Mouse (Mus musculus): ENCODE measurements at regions not wholly inside any gene's neighbourhood (a gene's known extent, or its start where the extent isn't known, plus 50 kb on each side); places are given as distances from the start of the nearest gene placed in this dataset.
A peak's percentile ranks its signal among the peaks of the same experiment; 100 is the strongest.

DNA sequence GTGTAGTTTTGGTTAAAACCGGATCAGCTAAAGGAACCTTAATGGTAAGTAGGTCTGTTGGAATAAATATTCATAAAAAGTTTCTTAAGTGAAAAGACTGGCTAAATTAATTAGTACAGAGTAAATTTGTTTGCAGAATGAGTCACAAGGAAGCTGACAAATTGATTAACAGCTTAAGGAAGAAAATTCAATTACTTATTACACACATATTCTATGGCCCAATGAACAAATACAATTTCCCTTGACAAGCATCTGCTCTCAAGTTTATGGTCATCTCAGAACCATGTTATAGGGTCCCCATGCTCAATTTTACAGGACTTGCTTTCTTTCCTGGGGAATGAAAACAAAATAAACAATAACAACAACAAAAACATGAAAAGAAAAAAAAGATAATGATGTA lies 231.4 kb upstream of the Frg1 start:
- DNase-seq (ENCODE audit: extremely low spot score, low spot score), result no peak
- Histone ChIP-seq H3K9me3 (no peaks in the 10 kb centered on the region), H3K27ac (no peak overlapping the region), H3K4me3 (no peak overlapping the region), H3K27me3 (ENCODE audit: poor library complexity, severe bottlenecking) (no peaks in the 10 kb centered on the region), H3K4me1 (no peaks in the 10 kb centered on the region), H3K36me3 (replicated peaks) (no peaks in the 10 kb centered on the region)
- 87% methylated on average over 1 of the region's 1 CpGs for WGBS

DNA sequence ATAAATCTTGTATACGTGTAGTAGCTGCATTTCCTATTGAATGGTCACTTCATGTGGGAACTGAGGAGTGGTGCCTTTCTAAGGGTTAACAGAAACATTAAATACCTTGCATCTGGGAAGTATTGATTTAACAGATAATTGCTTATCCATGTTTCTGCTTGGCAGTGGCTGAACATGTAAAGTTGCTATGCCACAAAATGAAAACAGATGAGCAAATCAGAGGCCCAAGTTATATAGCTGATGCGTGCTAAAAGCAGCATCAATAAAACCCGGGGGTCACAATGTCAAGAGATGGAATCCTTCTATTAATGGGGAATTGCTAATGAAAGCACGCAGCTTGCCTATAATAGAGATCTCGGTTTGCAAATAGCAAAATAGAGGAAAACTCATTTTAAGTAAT lies 227.8 kb upstream of the Frg1 start:
- Histone ChIP-seq H3K4me1 (no peaks in the 10 kb centered on the region), H3K4me3 (no peak overlapping the region), H3K27ac (no peak overlapping the region), H3K9me3 (no peaks in the 10 kb centered on the region), H3K27me3 (ENCODE audit: poor library complexity, severe bottlenecking) (no peaks in the 10 kb centered on the region), H3K36me3 (replicated peaks) (no peaks in the 10 kb centered on the region)
- no peak for DNase-seq (ENCODE audit: extremely low spot score, low spot score)
- 81% methylated on average over 5 of the region's 5 CpGs for WGBS

DNA sequence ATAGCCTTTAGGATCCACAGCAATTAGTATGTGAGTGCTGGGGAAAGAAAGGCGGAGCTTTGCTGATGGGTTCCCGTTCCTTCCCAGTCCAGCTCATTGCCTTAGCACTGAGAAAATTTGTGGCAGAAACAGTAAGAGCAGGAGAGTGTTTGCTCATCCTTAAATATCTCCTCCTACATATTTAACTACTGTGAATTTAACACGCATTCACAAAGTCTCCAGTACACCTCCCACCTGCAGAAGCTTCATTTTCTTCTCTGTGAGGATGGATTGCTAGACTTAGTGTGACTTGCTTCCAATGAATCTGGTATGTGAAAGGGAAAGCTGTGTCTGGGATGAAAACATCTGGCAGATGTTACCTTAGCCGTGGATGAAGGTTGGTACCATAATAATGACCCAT lies 207.0 kb upstream of the Frg1 start:
- Histone ChIP-seq H3K36me3 (replicated peaks) (no peaks in the 10 kb centered on the region), H3K9me3 (no peaks in the 10 kb centered on the region), H3K27me3 (ENCODE audit: poor library complexity, severe bottlenecking) (no peaks in the 10 kb centered on the region), H3K4me3 (no peak overlapping the region), H3K4me1 (no peaks in the 10 kb centered on the region), H3K27ac (no peak overlapping the region)
- no peak for DNase-seq (ENCODE audit: extremely low spot score, low spot score)
- 91% methylated on average over 4 of the region's 4 CpGs for WGBS

DNA sequence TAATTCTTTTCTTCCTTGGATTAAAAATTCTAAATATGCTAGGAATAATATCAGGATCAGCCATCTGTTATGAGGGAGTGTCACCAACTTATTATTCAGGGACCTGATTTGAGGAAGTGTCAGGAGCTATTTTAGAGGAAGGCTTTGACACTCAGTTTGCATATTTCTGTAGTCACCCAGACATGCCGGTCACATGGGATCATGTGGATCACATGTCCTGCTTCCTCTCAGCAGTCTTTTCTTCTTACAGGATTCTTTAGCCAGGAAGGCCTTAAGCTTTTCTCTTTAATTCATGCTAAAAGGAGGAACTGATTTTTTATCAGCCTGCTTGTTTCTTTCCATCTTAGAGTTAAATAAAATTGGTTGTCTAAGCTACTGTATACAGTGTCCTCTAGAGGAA lies 183.4 kb upstream of the Frg1 start:
- H3K36me3 ChIP-seq (replicated peaks), result no peaks in the 10 kb centered on the region
- 92% methylated on average over 1 of the region's 1 CpGs for WGBS
- no peak overlapping the region for H3K4me3 ChIP-seq
- H3K27ac ChIP-seq, result no peak overlapping the region
- no peaks in the 10 kb centered on the region for H3K27me3 ChIP-seq (ENCODE audit: poor library complexity, severe bottlenecking)
- DNase-seq (ENCODE audit: extremely low spot score, low spot score), result no peak
- H3K9me3 ChIP-seq, result no peaks in the 10 kb centered on the region
- no peaks in the 10 kb centered on the region for H3K4me1 ChIP-seq

DNA sequence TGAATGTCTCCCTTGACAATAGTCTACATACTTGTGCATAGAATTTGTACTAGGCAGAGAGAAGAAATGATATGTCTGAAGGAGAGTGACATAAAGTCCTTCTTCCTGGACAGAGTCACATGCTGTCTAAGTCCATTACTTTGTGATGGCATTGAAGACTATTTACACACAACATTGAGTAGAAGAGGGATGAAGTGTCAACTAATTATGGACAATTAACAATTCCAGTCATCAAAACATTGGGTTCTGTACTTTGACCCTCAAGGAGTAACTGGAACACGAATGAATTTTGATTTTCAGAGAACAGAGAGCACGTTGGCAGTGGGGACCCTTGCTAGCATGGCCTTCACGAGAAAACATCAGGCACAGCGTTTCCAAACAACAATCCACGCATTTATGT lies 177.6 kb upstream of the Frg1 start:
- no peak overlapping the region for H3K27ac ChIP-seq
- WGBS, result 90% methylated on average over 5 of the region's 5 CpGs
- no peak overlapping the region for H3K4me3 ChIP-seq
- H3K27me3 ChIP-seq (ENCODE audit: poor library complexity, severe bottlenecking), result no peaks in the 10 kb centered on the region
- H3K4me1 ChIP-seq, result peaks cover 5% of the 10 kb centered on the region; the same call in 1 of the 2 replicates
- H3K36me3 ChIP-seq (replicated peaks), result no peaks in the 10 kb centered on the region
- H3K9me3 ChIP-seq, result no peaks in the 10 kb centered on the region
- no peak for DNase-seq (ENCODE audit: extremely low spot score, low spot score)

DNA sequence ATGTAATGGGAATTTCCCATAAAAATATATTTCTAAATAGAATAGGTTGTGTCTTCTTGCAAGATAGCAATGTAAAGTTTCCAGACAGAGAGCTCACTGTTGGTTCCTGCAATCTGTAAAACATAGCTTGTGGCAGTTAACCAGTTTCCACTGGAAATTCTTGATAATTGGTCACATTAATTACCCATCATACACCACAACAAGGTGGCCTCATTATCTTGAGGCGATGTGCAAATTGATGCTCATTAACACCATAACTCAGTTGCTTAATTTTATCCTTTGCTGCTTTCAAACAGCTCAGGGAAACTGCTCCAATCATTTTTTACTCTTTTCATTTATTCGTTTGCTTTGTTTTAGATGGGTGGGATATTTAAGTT lies 176.8 kb upstream of the Frg1 start:
- H3K27ac ChIP-seq, result no peak overlapping the region
- H3K9me3 ChIP-seq, result no peaks in the 10 kb centered on the region
- H3K27me3 ChIP-seq (ENCODE audit: poor library complexity, severe bottlenecking), result no peaks in the 10 kb centered on the region
- no peak for DNase-seq (ENCODE audit: extremely low spot score, low spot score)
- WGBS, result 74% methylated on average over 2 of the region's 2 CpGs
- no peak overlapping the region for H3K4me3 ChIP-seq
- H3K4me1 ChIP-seq, result peaks cover 5% of the 10 kb centered on the region; the same call in 1 of the 2 replicates
- no peaks in the 10 kb centered on the region for H3K36me3 ChIP-seq (replicated peaks)

DNA sequence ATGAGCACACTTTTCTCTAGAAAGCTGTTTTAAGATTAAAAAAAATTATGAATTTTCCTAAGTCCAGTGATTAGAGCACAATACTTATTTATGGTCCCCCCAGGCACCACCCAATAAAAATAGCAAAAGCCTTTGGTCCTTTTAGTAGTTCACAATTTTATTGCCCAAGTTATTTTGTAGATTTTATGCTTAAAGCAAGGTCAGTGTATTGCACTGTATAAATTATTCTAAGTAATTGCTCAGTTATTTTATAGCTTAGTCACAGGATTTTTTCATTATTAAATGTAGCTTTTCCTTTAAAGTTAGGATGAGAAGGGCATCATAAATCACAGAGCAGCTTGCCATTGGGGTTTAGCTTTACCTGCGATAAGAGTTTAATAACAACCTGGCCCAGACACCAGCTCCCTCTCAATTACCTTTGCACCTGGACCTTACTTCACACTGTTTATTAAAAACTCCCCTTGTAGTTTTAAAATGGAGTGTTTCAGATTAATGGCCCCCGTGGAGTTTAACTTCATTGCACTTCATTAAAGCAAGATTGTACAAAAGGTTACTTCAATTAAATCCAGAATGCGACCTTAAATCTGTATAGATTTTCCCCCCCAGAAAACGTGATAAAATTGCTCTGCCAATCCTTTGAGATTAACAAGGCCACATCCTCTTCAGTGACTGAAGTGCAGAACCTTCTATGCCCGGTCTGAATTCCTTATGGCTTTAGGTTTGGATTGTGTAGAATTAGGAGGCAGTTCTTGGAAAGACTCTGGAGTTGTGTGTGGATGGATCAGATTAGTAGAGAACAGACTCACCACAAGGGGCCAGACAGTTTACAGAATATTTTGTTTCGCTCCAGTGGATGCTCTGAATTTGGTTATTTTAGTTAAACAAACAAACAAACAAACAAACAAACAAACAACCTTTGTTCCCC lies 176.1 kb upstream of the Frg1 start:
- Histone ChIP-seq H3K4me3 (no peak overlapping the region), H3K27ac (no peak overlapping the region), H3K9me3 (no peaks in the 10 kb centered on the region), H3K36me3 (replicated peaks) (no peaks in the 10 kb centered on the region), H3K27me3 (ENCODE audit: poor library complexity, severe bottlenecking) (no peaks in the 10 kb centered on the region), H3K4me1 (peaks cover 5% of the 10 kb centered on the region; the same call in 1 of the 2 replicates)
- WGBS, result 74% methylated on average over 6 of the region's 6 CpGs
- no peak for DNase-seq (ENCODE audit: extremely low spot score, low spot score)

DNA sequence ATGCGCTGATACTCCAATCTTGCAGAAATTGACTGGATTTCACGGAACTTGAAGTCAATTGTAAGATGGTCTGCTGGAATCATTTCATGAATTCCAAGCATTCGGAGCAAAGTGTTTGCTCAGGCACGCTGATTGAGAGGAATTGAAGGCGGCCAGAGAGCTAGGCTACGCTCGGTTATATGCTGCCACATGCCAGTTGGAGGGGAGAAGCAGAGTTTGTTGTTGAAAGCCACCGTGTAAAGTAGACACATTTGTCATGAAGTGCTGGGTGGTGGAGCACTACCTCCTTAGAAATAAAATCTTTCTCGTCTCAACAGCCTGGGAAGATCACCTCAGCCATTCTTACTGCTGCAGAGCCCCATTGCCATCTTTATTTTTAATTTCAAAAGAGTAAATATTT lies 175.3 kb upstream of the Frg1 start:
- no peak for DNase-seq (ENCODE audit: extremely low spot score, low spot score)
- Histone ChIP-seq H3K4me3 (no peak overlapping the region), H3K27me3 (ENCODE audit: poor library complexity, severe bottlenecking) (no peaks in the 10 kb centered on the region), H3K9me3 (no peaks in the 10 kb centered on the region), H3K36me3 (replicated peaks) (no peaks in the 10 kb centered on the region), H3K4me1 (peaks cover 5% of the 10 kb centered on the region; the same call in 1 of the 2 replicates), H3K27ac (no peak overlapping the region)
- WGBS, result 85% methylated on average over 9 of the region's 9 CpGs

DNA sequence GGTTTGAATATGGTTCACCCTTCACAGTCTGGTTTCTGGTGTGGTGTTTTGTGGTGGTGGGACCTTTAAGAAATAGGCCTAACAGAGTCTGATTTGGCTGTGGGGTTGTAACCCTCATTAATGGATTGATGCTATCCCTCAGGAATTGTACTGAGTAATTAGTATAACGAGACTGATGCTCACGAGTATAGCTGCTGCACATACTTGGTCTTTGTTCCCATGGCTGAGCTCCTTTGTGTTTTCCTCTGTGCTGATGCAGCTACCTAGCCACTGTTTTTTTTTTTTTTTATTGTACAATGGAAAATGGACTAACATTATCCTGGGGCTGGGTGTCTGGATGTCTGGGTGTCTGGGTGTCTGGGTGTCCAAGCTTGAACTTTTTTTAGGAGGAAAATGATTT lies 171.3 kb upstream of the Frg1 start:
- H3K4me1 ChIP-seq, result peaks cover under 1% of the 10 kb centered on the region; the same call in 1 of the 2 replicates
- H3K36me3 ChIP-seq (replicated peaks), result no peaks in the 10 kb centered on the region
- no peaks in the 10 kb centered on the region for H3K9me3 ChIP-seq
- no peaks in the 10 kb centered on the region for H3K27me3 ChIP-seq (ENCODE audit: poor library complexity, severe bottlenecking)
- no peak for DNase-seq (ENCODE audit: extremely low spot score, low spot score)
- H3K4me3 ChIP-seq, result no peak overlapping the region
- no peak overlapping the region for H3K27ac ChIP-seq
- WGBS, result 55% methylated on average over 2 of the region's 2 CpGs

DNA sequence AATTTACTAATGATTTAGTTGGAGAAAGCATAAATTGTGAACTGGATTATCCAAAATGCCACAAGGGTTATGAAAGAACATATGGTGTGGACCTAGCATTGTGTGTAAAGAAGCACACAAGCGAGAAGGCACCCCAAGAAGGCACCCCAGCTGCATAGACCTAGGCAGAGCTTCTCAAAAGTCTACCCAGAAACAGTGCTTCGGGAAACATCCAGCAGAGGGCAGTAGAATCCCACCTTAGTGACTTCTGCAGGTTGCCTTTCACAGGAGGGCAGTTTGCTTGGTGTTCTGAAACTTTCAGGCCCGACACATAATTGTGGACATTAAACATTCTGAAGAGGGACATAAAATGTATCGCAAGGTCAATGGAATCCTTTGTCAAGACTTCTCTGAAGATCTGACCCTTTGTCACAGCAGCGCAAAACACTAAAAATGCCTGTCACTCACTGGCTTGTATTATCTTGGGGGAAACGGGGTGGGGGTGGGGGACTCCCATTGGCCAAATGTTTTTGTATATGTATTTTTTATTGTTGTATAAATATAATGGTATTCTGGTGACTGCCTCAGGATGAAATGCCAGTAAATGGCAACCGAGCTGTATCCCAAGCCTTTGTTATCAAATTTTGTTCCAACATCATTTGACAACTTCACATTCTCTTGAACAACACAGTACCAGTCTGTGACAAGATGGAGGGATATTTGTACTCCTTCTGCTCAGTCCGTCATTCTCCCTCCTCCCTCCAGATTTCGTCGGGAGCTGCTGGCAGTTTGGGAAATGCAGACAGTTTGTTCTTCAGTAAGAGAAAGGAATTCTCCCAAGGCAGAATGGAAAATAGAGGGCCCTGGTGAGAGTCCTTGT lies 156.4 kb upstream of the Frg1 start:
- peak; percentile 81 for DNase-seq (ENCODE audit: extremely low spot score, low spot score)
- Histone ChIP-seq H3K36me3 (replicated peaks) (no peaks in the 10 kb centered on the region), H3K9me3 (no peaks in the 10 kb centered on the region), H3K4me1 (peaks cover 27% of the 10 kb centered on the region), H3K27me3 (ENCODE audit: poor library complexity, severe bottlenecking) (peaks cover 4% of the 10 kb centered on the region; the same call in 1 of the 2 replicates), H3K27ac (peak overlapping the region; percentile 20; the same call in 1 of the 2 replicates), H3K4me3 (no peak overlapping the region)
- 53% methylated on average over 10 of the region's 10 CpGs for WGBS

DNA sequence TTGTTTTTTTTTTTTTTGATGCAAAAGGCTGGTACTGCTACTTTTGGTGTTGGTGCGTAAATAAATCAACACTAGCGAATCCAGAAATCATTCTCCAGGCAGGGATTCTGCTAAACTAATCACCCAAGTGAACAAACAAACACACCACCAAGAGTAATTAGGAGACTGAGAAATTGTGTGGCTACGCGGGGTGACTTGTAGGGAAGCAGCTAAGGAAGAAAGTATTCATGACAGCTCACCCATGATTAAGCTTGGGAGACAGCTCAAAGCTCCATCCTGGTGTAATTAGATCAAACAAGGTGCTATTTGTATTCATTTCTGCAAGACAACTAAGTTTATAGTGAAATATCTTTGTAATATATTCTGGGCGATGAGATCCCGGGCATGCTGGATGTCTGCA lies 153.7 kb upstream of the Frg1 start:
- Histone ChIP-seq H3K27ac (no peak overlapping the region), H3K4me1 (peaks cover 27% of the 10 kb centered on the region), H3K27me3 (ENCODE audit: poor library complexity, severe bottlenecking) (peaks cover 4% of the 10 kb centered on the region; the same call in 1 of the 2 replicates), H3K9me3 (no peaks in the 10 kb centered on the region), H3K36me3 (replicated peaks) (no peaks in the 10 kb centered on the region), H3K4me3 (no peak overlapping the region)
- DNase-seq (ENCODE audit: extremely low spot score, low spot score), result no peak
- 56% methylated on average over 6 of the region's 6 CpGs for WGBS

DNA sequence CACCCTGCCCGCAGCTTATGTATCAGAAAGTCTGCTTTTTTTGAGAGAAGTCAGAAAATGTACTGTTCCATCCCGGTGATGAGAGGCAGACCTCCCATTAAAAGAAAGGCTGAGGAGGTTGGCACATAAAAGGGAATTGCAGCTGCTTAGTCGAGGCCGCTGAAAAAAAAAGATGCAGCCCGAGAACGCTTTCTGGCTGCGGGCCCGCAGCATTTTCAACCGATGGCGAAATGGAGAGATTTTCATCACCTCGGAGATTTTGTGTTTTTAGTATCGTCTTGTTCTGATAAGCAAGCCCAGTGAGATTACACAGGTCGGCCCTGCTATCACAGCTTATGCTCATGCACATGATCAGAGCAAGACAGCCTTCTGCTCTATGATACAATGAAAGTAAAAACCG lies 145.1 kb upstream of the Frg1 start:
- no peaks in the 10 kb centered on the region for H3K36me3 ChIP-seq (replicated peaks)
- no peaks in the 10 kb centered on the region for H3K9me3 ChIP-seq
- no peaks in the 10 kb centered on the region for H3K4me1 ChIP-seq
- DNase-seq (ENCODE audit: extremely low spot score, low spot score), result no peak
- no peak overlapping the region for H3K27ac ChIP-seq
- 93% methylated on average over 14 of the region's 14 CpGs for WGBS
- H3K27me3 ChIP-seq (ENCODE audit: poor library complexity, severe bottlenecking), result no peaks in the 10 kb centered on the region
- no peak overlapping the region for H3K4me3 ChIP-seq

DNA sequence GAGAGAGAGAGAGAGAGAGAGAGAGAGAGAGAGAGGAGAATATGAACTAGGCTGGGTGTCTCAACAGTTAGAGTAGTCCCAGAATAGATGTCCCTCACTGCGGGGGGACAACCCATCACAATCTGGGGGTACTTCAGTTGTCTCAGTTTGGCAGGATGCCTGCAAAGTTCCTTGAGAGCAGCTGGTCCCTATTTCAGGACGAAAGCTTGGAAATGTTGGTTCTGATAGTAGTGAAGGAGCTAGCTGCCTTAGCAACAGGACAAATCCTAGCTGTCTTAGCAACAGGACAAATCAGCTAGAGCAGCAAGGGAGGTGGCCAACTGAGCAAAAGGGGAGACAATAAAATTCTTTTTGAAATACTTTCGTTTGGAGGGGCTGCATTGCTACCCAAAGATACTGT lies 139.9 kb upstream of the Frg1 start:
- no peak for DNase-seq (ENCODE audit: extremely low spot score, low spot score)
- Histone ChIP-seq H3K36me3 (replicated peaks) (no peaks in the 10 kb centered on the region), H3K27me3 (ENCODE audit: poor library complexity, severe bottlenecking) (no peaks in the 10 kb centered on the region), H3K4me1 (peaks cover 3% of the 10 kb centered on the region; the same call in 1 of the 2 replicates), H3K27ac (no peak overlapping the region), H3K9me3 (no peaks in the 10 kb centered on the region), H3K4me3 (no peak overlapping the region)
- 81% methylated on average over 3 of the region's 3 CpGs for WGBS

Measured in forebrain, embryonic 10.5 days (tissue).